Mouse (Mus musculus) forebrain, embryonic 11.5 days (tissue): Measurements from ENCODE around the gene Siah1a. TPM values are rescaled to one million over a fixed set of nuclear protein-coding genes. Genes with fewer than 3 reads are reported as not detected.

Experiments
- ATAC-seq: fragments of 200-750 bp; cut with Nextera tagmentation; replicated peaks from 2 replicates; pipeline ENCODE4 v1.8.0; 2017; ENCODE audit warnings: moderate TSS enrichment; ENCODE audit not compliant: low FRiP score
- DNase-seq: peaks from one replicate; pipeline ENCODE4 v3.0.0-alpha.2; 2017; ENCODE audit warnings: low spot score
- H3K27ac ChIP-seq: fragments of 300-500 bp; sonication (generic); 2 replicates; pipeline ENCODE4 v1.5.1; 2014; ENCODE audit warnings: low read depth, low read length
- H3K27me3 ChIP-seq: fragments of 300-500 bp; sonication (generic); 2 replicates; pipeline ENCODE4 v1.6.1; 2014; ENCODE audit warnings: mild to moderate bottlenecking, low read length, mixed read lengths; ENCODE audit not compliant: control insufficient read depth, insufficient read depth
- H3K36me3 ChIP-seq: fragments of 300-500 bp; sonication (generic); 2 replicates; pipeline ENCODE4 v1.6.1; 2014; ENCODE audit warnings: mild to moderate bottlenecking, low read length, moderate library complexity, mixed read lengths; ENCODE audit not compliant: control insufficient read depth, insufficient read depth
- H3K4me1 ChIP-seq: fragments of 300-500 bp; sonication (generic); replicated peaks from 2 replicates; pipeline ENCODE4 v1.6.1; 2014; ENCODE audit warnings: low read length, mixed read lengths; ENCODE audit not compliant: control insufficient read depth, insufficient read depth
- H3K4me2 ChIP-seq: fragments of 300-500 bp; sonication (generic); 2 replicates; pipeline ENCODE4 v1.6.1; 2014; ENCODE audit warnings: low read depth, mild to moderate bottlenecking, low read length, moderate library complexity, mixed read lengths; ENCODE audit not compliant: severe bottlenecking
- H3K4me3 ChIP-seq: fragments of 300-500 bp; sonication (generic); 2 replicates; pipeline ENCODE4 v1.5.1; 2014; ENCODE audit warnings: low read depth, low read length
- H3K9ac ChIP-seq: fragments of 300-500 bp; sonication (generic); 2 replicates; pipeline ENCODE4 v1.6.1; 2014; ENCODE audit warnings: low read length
- H3K9me3 ChIP-seq: fragments of 300-500 bp; sonication (generic); 2 replicates; pipeline ENCODE4 v1.6.1; 2016; ENCODE audit warnings: low read length, mixed read lengths; ENCODE audit not compliant: control insufficient read depth
- WGBS: fragments of 180-500 bp; shearing (Covaris S2); extraction: QIAGEN DNeasy Blood & Tissue Kit; methylation state at CpG from one replicate; pipeline ENCODE4 v1.1.7; 2014; 5-methylcytosine and 5-hydroxymethylcytosine counted together
- polyA plus RNA-seq: library from polyadenylated mRNA; unstranded; fragments of >200 nt; fragmentation: Nextera tagmentation; extraction: Ambion mirVana; gene quantifications from 2 replicates; pipeline ENCODE4 v1.2.1, GENCODE M21; 2014

Gene Siah1a
- polyA plus RNA-seq, 1 experiment from 2014 or later: 72.5 TPM

DNA sequence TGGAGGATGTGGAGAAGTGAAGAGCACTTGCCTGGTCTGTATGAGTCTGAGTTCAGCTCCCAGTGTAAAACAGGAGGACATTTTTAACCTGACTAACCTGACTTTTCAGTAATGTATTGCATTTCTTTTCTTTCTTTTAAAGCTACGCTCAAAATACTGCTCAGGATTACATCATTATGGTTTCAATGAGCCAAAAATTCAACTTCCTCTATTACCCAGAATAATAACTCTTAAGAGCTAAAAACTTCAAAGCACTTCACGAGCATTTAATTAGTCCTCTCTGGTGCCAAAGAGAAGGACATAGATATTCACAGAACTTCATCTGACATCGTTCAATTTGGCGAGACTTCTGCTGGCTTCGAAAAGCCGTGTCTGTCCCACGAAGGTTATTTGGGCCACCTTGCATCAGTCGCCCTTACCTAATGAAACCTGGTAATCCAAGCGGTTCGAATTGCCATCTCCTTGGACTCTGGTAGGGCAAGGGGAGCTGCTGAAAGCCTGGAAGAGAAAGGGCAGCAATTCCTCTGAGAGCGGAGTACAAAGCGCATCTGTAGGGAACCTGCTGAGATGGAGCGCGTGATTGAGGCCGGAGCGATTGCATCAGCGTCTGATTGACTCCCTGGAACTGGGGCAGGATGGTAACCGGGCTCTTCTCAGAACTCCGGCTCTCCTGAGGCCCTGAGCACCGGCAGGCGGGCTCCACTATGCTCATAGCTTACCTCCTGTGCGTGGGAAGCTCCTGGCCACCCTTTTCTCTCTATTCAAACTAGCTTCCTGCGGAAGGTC lies 11.4 kb upstream of the Siah1a start:
- ATAC-seq (no peak; the same call in 1 of the 2 replicates), DNase-seq (peak; percentile 62)
- Histone ChIP-seq H3K4me2 (peak overlapping the region; percentile 41), H3K9me3 (no peaks in the 10 kb centered on the region), H3K27me3 (no peaks in the 10 kb centered on the region), H3K27ac (no peak overlapping the region), H3K36me3 (no peaks in the 10 kb centered on the region), H3K4me1 (no peaks in the 10 kb centered on the region; the same call in 1 of the 2 replicates), H3K9ac (peak overlapping the region; percentile 1; the same call in 1 of the 2 replicates), H3K4me3 (no peak overlapping the region)
- WGBS: 15% methylated on average over 23 of the region's 23 CpGs

GRCm38 (mm10) chr8:86749842-86750241 lies 4.1 kb upstream of the Siah1a start:
- H3K9ac ChIP-seq: no peak overlapping the region
- no peaks in the 10 kb centered on the region for H3K9me3 ChIP-seq
- no peak for DNase-seq
- no peak overlapping the region for H3K4me2 ChIP-seq
- H3K4me3 ChIP-seq: no peak overlapping the region
- H3K27me3 ChIP-seq: no peaks in the 10 kb centered on the region
- ATAC-seq: no peak
- 65% methylated on average over 2 of the region's 2 CpGs for WGBS
- H3K4me1 ChIP-seq: peaks cover 2% of the 10 kb centered on the region; the same call in 1 of the 2 replicates
- H3K36me3 ChIP-seq: no peaks in the 10 kb centered on the region
- H3K27ac ChIP-seq: no peak overlapping the region

DNA sequence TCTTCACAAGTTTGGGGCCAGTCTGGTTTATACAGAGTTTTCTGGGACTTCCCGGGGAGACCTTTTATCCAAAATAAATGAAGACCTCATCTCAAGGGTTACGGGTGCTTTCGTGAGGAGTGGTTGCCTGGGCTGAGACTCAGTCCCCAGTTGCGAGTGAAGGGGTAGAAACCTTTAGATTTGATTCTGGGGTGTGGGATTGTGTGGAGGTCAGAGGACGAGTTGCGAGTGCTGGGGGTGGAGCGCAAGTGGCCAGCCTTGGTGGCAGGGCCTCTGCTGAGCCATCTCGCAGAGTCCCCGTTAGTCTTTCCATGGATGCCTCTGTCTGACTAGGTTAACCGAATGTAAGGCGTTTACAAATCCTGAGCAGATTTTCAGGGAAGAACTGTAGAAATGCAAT lies 777 bp upstream of the Siah1a start:
- no peaks in the 10 kb centered on the region for H3K9me3 ChIP-seq
- H3K27ac ChIP-seq: no peak overlapping the region
- 2% methylated on average over 11 of the region's 11 CpGs for WGBS
- H3K4me1 ChIP-seq: peaks cover 6% of the 10 kb centered on the region; the same call in 1 of the 2 replicates
- ATAC-seq: peak; percentile 30; the same call in 1 of the 2 replicates
- H3K9ac ChIP-seq: peak overlapping the region; percentile 99
- peak overlapping the region; percentile 90 for H3K4me3 ChIP-seq
- no peaks in the 10 kb centered on the region for H3K27me3 ChIP-seq
- DNase-seq: peak; percentile 55
- peak overlapping the region; percentile 85 for H3K4me2 ChIP-seq
- H3K36me3 ChIP-seq: no peaks in the 10 kb centered on the region

GRCm38 (mm10) chr8:86745935-86746441 lies 254 bp upstream of the Siah1a start:
- Histone ChIP-seq H3K36me3 (no peaks in the 10 kb centered on the region), H3K27me3 (no peaks in the 10 kb centered on the region), H3K27ac (peak overlapping the region; percentile 96), H3K9me3 (no peaks in the 10 kb centered on the region), H3K4me1 (peaks cover 6% of the 10 kb centered on the region; the same call in 1 of the 2 replicates), H3K9ac (peak overlapping the region; percentile 99), H3K4me3 (peak overlapping the region; percentile 90), H3K4me2 (peak overlapping the region; percentile 85)
- DNase-seq (peak; percentile 97), ATAC-seq (peak; percentile 80)
- under 1% methylated on average over 63 of the region's 70 CpGs for WGBS

DNA sequence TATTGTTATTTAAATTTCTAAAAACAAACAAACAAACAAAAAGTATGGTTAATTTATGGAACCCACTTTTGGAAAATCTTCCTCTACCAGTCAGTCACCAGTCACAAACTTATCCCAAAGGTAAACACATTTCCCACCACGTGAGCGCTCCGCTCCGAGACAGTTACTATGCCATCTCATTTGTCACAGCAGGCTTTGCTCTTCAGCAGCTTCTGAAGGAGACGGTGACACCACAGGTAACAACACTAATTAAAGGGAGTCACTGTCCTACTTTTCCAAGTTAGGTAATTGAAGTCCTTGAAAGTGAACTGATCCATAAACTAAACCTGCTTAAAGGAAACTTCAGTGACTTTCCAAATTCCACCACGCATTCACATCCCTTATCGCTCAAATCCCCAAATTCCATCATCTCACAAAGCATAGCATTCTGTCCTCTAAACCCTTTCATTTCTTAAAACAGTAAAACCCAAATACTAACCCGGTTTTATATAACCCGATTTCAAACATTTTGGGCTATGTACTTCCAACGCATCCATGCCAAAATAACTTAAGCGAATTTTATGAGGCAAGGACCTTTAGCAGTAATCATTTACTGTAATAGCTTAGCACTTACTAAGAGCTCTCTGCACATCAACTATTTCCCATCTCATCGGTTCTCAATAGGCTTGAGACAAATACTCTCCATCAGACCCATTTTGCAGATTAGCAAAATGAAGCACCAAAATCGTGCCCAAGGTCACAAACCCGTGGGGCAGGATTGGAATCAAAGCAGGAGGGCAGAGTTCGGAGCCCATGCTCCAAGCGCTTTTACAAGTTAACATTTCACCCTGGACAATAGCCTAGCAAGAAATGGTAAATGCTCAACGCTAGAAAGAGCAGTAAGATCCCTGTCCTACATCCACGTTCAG lies 1.2 kb downstream of the Siah1a start:
- Histone ChIP-seq H3K27ac (peak overlapping the region; percentile 96), H3K9me3 (no peaks in the 10 kb centered on the region), H3K4me2 (peak overlapping the region; percentile 72), H3K4me1 (peaks cover 6% of the 10 kb centered on the region; the same call in 1 of the 2 replicates), H3K36me3 (no peaks in the 10 kb centered on the region), H3K9ac (peak overlapping the region; percentile 99), H3K27me3 (no peaks in the 10 kb centered on the region), H3K4me3 (peak overlapping the region; percentile 90)
- 6% methylated on average over 18 of the region's 18 CpGs for WGBS
- ATAC-seq (no peak), DNase-seq (no peak)

GRCm38 (mm10) chr8:86742605-86743345 lies 3.0 kb downstream of the Siah1a start:
- Histone ChIP-seq H3K9me3 (no peaks in the 10 kb centered on the region), H3K27me3 (no peaks in the 10 kb centered on the region), H3K4me3 (no peak overlapping the region), H3K27ac (no peak overlapping the region), H3K4me1 (peaks cover 6% of the 10 kb centered on the region; the same call in 1 of the 2 replicates), H3K9ac (no peak overlapping the region), H3K36me3 (no peaks in the 10 kb centered on the region), H3K4me2 (no peak overlapping the region)
- 72% methylated on average over 7 of the region's 7 CpGs for WGBS
- DNase-seq: no peak
- no peak for ATAC-seq

- Histone ChIP-seq H3K27me3 (no peaks in the 10 kb centered on the region), H3K27ac (no peak overlapping the region), H3K4me2 (no peak overlapping the region), H3K9ac (no peak overlapping the region), H3K9me3 (no peaks in the 10 kb centered on the region), H3K36me3 (no peaks in the 10 kb centered on the region), H3K4me3 (no peak overlapping the region), H3K4me1 (peaks cover 5% of the 10 kb centered on the region; the same call in 1 of the 2 replicates)
- DNase-seq (no peak), ATAC-seq (no peak)
Observed at GRCm38 (mm10) chr8:86741627-86742026, 4.1 kb downstream of the Siah1a start.

DNA sequence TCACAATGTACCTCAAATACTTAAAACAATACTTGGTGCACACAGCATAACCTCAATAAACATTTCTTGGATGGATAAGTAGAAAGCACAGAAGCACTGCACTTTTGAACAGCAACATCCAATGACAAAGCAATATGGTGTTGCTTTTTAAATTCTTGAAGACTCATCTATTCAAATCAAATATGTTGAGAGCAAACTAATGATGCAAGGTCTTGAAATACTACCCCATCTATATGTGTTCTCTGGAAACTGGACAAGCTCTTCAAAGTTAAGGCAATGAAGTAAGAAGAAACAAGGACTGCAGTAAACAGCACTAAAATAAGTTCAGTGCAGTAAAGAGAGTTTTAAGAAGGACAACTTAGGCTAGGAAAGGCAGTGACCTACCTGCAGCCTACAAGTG lies 4.8 kb downstream of the Siah1a start:
- no peak overlapping the region for H3K27ac ChIP-seq
- ATAC-seq (no peak), DNase-seq (no peak)
- no peaks in the 10 kb centered on the region for H3K9me3 ChIP-seq
- peaks cover 4% of the 10 kb centered on the region; the same call in 1 of the 2 replicates for H3K4me1 ChIP-seq
- no peaks in the 10 kb centered on the region for H3K36me3 ChIP-seq
- H3K27me3 ChIP-seq: no peaks in the 10 kb centered on the region
- H3K9ac ChIP-seq: no peak overlapping the region
- no peak overlapping the region for H3K4me2 ChIP-seq
- no peak overlapping the region for H3K4me3 ChIP-seq
